Mouse (Mus musculus) liver, postnatal 0 days (tissue): Measurements from ENCODE around the gene Rpusd3.

ENCODE experiments used
- CTCF ChIP-seq: sonication (generic); IDR thresholded peaks from 2 replicates; pipeline ENCODE4 v1.5.1; 2016; ENCODE audit warnings: antibody characterized with exemption, low read depth
- EP300 ChIP-seq: IDR thresholded peaks from 2 replicates; pipeline ENCODE4 v1.6.1; 2016; ENCODE audit warnings: antibody characterized with exemption, low read depth, mild to moderate bottlenecking

GRCm38 (mm10) chr6:113424187-113424586, 5.0 kb upstream of the Rpusd3 start:
- TF ChIP-seq CTCF (no peak), EP300 (no peak)
